Mouse (Mus musculus) neural tube, embryonic 14.5 days (tissue): ENCODE results near the gene Ankrd27. TPM values are rescaled to one million over a fixed set of nuclear protein-coding genes. Genes with fewer than 3 reads are reported as not detected.
A peak's percentile ranks its signal among the peaks of the same experiment; 100 is the strongest.

Experiments used
- ATAC-seq: fragments of 200-750 bp; cut with Nextera tagmentation; 2 replicates; pipeline ENCODE4 v1.8.0; 2017; ENCODE audit warnings: low read depth, mild to moderate bottlenecking, moderate TSS enrichment, moderate library complexity
- H3K27ac ChIP-seq: fragments of 300-500 bp; sonication (generic); 2 replicates; pipeline ENCODE4 v1.5.1; 2014; ENCODE audit warnings: low read depth, mild to moderate bottlenecking, control low read depth, low read length, moderate library complexity, mixed read lengths
- H3K27me3 ChIP-seq: fragments of 300-500 bp; sonication (generic); 2 replicates; pipeline ENCODE4 v1.6.1; 2014; ENCODE audit warnings: low read length; ENCODE audit not compliant: control insufficient read depth, insufficient read depth
- H3K36me3 ChIP-seq: fragments of 300-500 bp; sonication (generic); 2 replicates; pipeline ENCODE4 v1.6.1; 2014; ENCODE audit warnings: low read length, mixed read lengths; ENCODE audit not compliant: control insufficient read depth, insufficient read depth
- H3K4me1 ChIP-seq: fragments of 300-500 bp; sonication (generic); 2 replicates; pipeline ENCODE4 v1.6.1; 2014; ENCODE audit warnings: low read length; ENCODE audit not compliant: control insufficient read depth, insufficient read depth
- H3K4me2 ChIP-seq: fragments of 300-500 bp; sonication (generic); 2 replicates; pipeline ENCODE4 v1.6.1; 2014; ENCODE audit warnings: mild to moderate bottlenecking, low read depth, low read length, control low read depth
- H3K4me3 ChIP-seq: fragments of 300-500 bp; sonication (generic); 2 replicates; pipeline ENCODE4 v1.5.1; 2014; ENCODE audit warnings: low read depth, low read length, control low read depth, mixed read lengths
- H3K9ac ChIP-seq: fragments of 300-500 bp; sonication (generic); replicated peaks from 2 replicates; pipeline ENCODE4 v1.6.1; 2014; ENCODE audit warnings: low read depth, mild to moderate bottlenecking, control low read depth, low read length, mixed read lengths
- H3K9me3 ChIP-seq: fragments of 300-500 bp; sonication (generic); 2 replicates; pipeline ENCODE4 v1.6.1; 2016; ENCODE audit warnings: low read length; ENCODE audit not compliant: control insufficient read depth
- WGBS: fragments of 180-500 bp; shearing (Covaris S2); extraction: QIAGEN DNeasy Blood & Tissue Kit; methylation state at CpG from one replicate; pipeline ENCODE4 v1.1.7; 2014; 5-methylcytosine and 5-hydroxymethylcytosine counted together
- polyA plus RNA-seq: library from polyadenylated mRNA; unstranded; fragments of >200 nt; fragmentation: Nextera tagmentation; extraction: Ambion mirVana; gene quantifications from 2 replicates; pipeline ENCODE4 v1.2.1, GENCODE M21; 2014

Ankrd27 gene
- polyA plus RNA-seq, 1 experiment from 2014 or later, result 18.5 TPM

DNA sequence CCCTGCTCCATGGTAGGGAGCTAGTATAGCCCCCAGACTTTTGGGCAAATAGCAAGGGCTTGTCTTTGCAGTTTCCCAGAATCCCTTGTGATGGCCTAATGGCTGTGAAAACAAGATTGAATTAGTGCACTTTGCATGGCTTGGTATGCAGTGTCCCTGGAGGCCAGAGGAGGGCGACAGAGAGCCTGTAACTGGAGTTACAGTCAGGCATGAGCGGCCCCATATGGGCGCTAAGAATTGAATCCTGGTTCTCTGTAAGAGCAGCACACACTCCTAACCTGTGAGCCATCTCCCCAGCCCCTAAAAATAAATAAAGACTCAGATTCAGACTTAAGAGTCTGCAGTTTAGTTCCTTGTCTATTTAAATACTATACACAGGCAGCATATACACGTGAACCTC is 6.2 kb upstream of the Ankrd27 start:
- 30% methylated on average over 4 of the region's 4 CpGs for WGBS
- Histone ChIP-seq H3K36me3 (no peaks in the 10 kb centered on the region), H3K4me3 (no peak overlapping the region), H3K27me3 (peaks cover 17% of the 10 kb centered on the region), H3K9ac (no peak overlapping the region), H3K27ac (no peak overlapping the region), H3K4me1 (peaks cover 8% of the 10 kb centered on the region), H3K4me2 (no peak overlapping the region), H3K9me3 (no peaks in the 10 kb centered on the region)
- no peak for ATAC-seq

DNA sequence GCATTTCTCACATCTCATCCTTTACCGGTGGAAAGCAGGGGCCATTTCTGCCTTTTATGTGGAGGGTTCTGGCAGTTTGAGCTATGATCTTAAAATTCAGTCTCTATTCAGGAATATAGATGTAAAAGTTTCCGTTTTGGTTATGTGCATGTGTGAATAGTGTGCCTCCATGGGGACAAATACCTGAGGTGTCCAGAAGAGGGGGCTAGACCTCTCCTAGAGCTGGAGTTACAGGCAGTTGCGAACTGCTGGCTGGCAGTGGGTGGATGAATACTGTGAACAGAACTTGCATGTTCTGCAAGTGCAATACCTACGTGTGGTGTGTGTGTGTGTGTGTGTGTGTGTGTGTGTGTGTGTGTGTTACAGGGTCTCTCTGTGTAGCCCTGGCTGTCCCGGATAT is 3.3 kb upstream of the Ankrd27 start:
- Histone ChIP-seq H3K4me2 (no peak overlapping the region), H3K4me1 (peaks cover 21% of the 10 kb centered on the region), H3K9me3 (no peaks in the 10 kb centered on the region), H3K36me3 (no peaks in the 10 kb centered on the region), H3K27me3 (peaks cover 19% of the 10 kb centered on the region), H3K9ac (no peak overlapping the region), H3K4me3 (no peak overlapping the region), H3K27ac (no peak overlapping the region)
- WGBS, result 79% methylated on average over 5 of the region's 5 CpGs
- no peak for ATAC-seq

DNA sequence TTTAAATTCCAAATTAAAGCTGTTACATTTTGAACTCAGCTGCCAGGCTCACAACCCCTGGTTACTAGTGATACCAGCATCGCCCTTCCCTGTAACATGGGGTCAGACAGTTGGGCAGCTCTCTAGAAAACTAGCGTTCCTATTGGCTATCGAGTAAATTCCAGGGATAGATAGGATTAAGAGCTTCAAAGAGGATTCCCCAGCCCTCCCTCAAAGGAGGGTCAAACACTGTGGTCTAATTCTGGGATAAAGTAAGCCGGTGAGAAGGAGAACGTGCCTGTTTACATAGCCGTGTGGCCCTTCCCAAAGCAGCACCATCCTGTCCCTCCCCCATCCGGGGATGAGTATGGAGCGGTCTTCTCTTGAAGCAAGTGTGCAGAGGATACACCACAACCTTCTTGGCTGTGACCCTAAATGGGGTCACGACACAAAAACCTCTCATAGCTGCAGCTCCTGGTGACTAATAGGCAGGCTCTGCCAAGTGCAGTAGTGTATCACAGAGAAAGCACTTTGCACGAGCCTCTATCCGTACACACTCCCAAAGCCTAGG is 2.5 kb upstream of the Ankrd27 start:
- 24% methylated on average over 11 of the region's 11 CpGs for WGBS
- H3K4me2 ChIP-seq, result no peak overlapping the region
- H3K4me3 ChIP-seq, result no peak overlapping the region
- no peak overlapping the region for H3K9ac ChIP-seq
- H3K9me3 ChIP-seq, result no peaks in the 10 kb centered on the region
- ATAC-seq, result no peak
- H3K4me1 ChIP-seq, result peaks cover 21% of the 10 kb centered on the region
- H3K36me3 ChIP-seq, result no peaks in the 10 kb centered on the region
- peaks cover 19% of the 10 kb centered on the region for H3K27me3 ChIP-seq
- no peak overlapping the region for H3K27ac ChIP-seq

- ATAC-seq, result no peak
- no peaks in the 10 kb centered on the region for H3K36me3 ChIP-seq
- WGBS, result 4% methylated on average over 36 of the region's 36 CpGs
Measured at GRCm38 (mm10) chr7:35584068-35584785, 1.8 kb upstream of the Ankrd27 start.

DNA sequence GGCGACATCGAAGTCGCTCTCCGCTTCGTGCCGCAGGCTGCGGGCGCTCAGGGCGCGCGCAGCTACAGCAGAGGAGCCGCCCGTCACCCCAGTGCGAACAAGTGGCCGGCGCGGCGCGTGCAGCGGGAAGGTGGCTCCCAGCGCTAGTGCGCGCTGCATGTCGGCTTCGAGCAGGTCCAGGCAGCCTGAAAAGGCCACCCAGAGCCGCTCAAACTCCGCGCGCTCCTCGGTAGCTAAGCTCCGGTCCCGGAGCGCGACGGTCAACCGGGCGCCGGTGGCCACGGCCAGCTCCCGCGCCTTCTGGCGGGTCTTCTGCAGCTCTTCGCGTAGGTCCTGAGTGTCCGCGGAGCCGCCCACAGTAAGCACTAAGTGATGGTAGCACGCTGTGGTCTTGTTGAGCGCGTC is 1.3 kb upstream of the Ankrd27 start:
- H3K27ac ChIP-seq, result no peak overlapping the region
- ATAC-seq, result no peak
- H3K4me2 ChIP-seq, result peak overlapping the region; percentile 100
- H3K36me3 ChIP-seq, result no peaks in the 10 kb centered on the region
- 1% methylated on average over 45 of the region's 50 CpGs for WGBS
- H3K9ac ChIP-seq, result peak overlapping the region; percentile 44
- H3K4me3 ChIP-seq, result peak overlapping the region; percentile 94
- no peaks in the 10 kb centered on the region for H3K9me3 ChIP-seq
- peaks cover 21% of the 10 kb centered on the region for H3K4me1 ChIP-seq
- peaks cover 19% of the 10 kb centered on the region for H3K27me3 ChIP-seq

More at GRCm38 (mm10) chr7:35584068-35584785, 1.8 kb upstream of the Ankrd27 start:
- Histone ChIP-seq H3K4me2 (peak overlapping the region; percentile 100), H3K9ac (peak overlapping the region; percentile 44), H3K27ac (no peak overlapping the region), H3K4me3 (peak overlapping the region; percentile 94), H3K9me3 (no peaks in the 10 kb centered on the region), H3K4me1 (peaks cover 21% of the 10 kb centered on the region), H3K27me3 (peaks cover 19% of the 10 kb centered on the region)

- Histone ChIP-seq H3K36me3 (no peaks in the 10 kb centered on the region), H3K27ac (peak within 1 kb of the TSS; percentile 46), H3K4me3 (peak within 1 kb of the TSS; percentile 94), H3K4me1 (peaks cover 21% of the 10 kb centered on the region), H3K4me2 (peak within 1 kb of the TSS; percentile 100), H3K9me3 (no peaks in the 10 kb centered on the region), H3K9ac (peak within 1 kb of the TSS; percentile 82), H3K27me3 (peaks cover 19% of the 10 kb centered on the region)
- ATAC-seq, result peak; percentile 59
- under 1% methylated on average over 45 of the region's 45 CpGs for WGBS
Measured at GRCm38 (mm10) chr7:35585191-35586054, 621 bp upstream of the Ankrd27 start, which contains the start of gene Rgs9bp. Gene Rgs9bp, minus strand, starts transcription at chr7:35585582.

DNA sequence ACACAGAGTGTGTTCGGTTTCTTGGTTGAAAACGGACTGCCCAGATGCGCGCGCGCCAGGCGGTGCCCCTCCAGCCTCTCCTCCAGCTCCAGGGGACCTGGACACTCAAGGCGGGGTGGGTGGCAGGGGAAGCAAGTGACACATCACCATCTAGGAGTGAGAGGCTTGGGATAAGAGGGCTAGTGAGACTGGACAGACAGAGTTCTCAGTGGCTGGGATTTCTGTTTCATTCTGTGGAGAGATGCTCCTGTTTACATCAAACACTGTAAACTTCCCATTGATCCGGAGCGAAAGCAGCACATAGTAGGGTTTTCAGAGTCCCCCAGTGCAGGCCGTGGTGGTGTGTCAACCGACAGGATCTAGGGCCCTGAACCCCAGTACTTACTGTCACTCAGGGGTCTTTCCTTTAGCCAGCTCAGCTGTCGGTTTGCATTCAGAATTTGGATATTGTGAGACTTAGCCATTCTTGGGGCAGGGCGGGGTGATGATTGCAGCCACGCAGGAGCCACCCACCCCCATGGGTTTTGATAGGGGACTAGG is 932 bp downstream of the Ankrd27 start:
- no peaks in the 10 kb centered on the region for H3K9me3 ChIP-seq
- H3K4me3 ChIP-seq, result peak overlapping the region; percentile 94
- H3K36me3 ChIP-seq, result no peaks in the 10 kb centered on the region
- H3K27me3 ChIP-seq, result peaks cover 19% of the 10 kb centered on the region
- H3K9ac ChIP-seq, result peak overlapping the region; percentile 82
- H3K4me2 ChIP-seq, result peak overlapping the region; percentile 100
- ATAC-seq, result no peak
- H3K4me1 ChIP-seq, result peaks cover 21% of the 10 kb centered on the region
- H3K27ac ChIP-seq, result no peak overlapping the region
- WGBS, result 25% methylated on average over 15 of the region's 15 CpGs

- H3K27me3 ChIP-seq, result peaks cover 15% of the 10 kb centered on the region
- no peak overlapping the region for H3K9ac ChIP-seq
- H3K4me1 ChIP-seq, result peaks cover 21% of the 10 kb centered on the region
- no peak overlapping the region for H3K4me3 ChIP-seq
- no peaks in the 10 kb centered on the region for H3K36me3 ChIP-seq
- no peak for ATAC-seq
- no peak overlapping the region for H3K4me2 ChIP-seq
- H3K9me3 ChIP-seq, result no peaks in the 10 kb centered on the region
- WGBS, result 84% methylated on average over 5 of the region's 5 CpGs
- no peak overlapping the region for H3K27ac ChIP-seq
Measured at GRCm38 (mm10) chr7:35587728-35588127, 1.7 kb downstream of the Ankrd27 start.
